Mouse (Mus musculus): ENCODE data around the gene Map3k5. TPM values are rescaled to one million over a fixed set of nuclear protein-coding genes. Genes with fewer than 3 reads are reported as not detected.

Gene Map3k5
- polyA plus RNA-seq, 1 experiment from 2014 or later, result 1.8 TPM

DNA sequence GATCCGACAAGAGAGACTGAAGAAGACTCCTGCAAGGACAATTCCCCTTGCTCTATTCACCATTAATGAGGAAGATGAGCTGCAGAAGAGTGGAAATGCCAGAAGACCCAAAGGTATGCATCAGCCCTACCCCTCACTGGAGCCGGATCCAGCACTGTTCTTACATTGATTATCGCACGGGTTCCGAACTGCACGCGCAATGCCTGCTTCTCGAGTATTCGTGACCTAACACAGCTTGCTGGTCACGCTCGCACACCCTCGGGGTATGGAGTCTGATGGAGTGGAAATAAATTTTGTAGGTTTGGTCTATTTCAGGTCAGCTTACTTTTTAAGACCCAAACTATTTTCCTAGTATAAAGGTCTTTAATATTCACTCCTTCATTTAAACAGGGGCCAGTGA, 236.9 kb downstream of the Map3k5 start:
- WGBS, result 85% methylated on average over 12 of the region's 12 CpGs
- Histone ChIP-seq H3K9ac (ENCODE audit: low read depth, low read length) (no peak overlapping the region), H3K9me3 (ENCODE audit: control insufficient read depth, low read length) (no peaks in the 10 kb centered on the region), H3K4me3 (ENCODE audit: low read depth, low read length) (no peak overlapping the region), H3K4me2 (no peak overlapping the region), H3K27me3 (replicated peaks; ENCODE audit: control insufficient read depth, insufficient read depth, low read length) (no peaks in the 10 kb centered on the region), H3K36me3 (ENCODE audit: control insufficient read depth, insufficient read depth, low read length) (no peaks in the 10 kb centered on the region), H3K27ac (ENCODE audit: low read depth, low read length) (no peak overlapping the region), H3K4me1 (replicated peaks; ENCODE audit: control insufficient read depth, insufficient read depth, low read length) (peaks cover 9% of the 10 kb centered on the region)
- DNase-seq (ENCODE audit: low spot score) (no peak), ATAC-seq (replicated peaks; ENCODE audit: low FRiP score) (no peak)

DNA sequence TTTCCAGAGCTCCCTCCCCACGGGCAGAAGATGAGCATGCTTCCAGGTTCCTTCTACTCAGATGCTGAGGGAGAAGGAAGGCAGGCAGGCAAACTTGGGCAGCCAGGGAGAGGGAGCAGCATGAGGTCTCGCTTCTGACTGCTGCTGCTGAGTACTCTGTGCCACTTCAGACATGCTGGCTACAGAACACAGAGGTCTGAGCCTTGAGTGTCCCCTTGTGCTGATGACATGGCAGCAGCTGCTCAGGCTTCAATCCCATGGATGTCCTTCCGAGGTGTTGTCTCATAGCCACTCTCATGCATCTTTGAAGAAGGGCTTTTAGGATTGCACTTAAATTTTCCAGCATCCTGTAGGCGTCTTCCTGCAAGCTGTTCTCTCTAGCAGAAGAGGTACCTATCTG, 237.5 kb downstream of the Map3k5 start:
- Histone ChIP-seq H3K9me3 (ENCODE audit: control insufficient read depth, low read length) (no peaks in the 10 kb centered on the region), H3K36me3 (ENCODE audit: control insufficient read depth, insufficient read depth, low read length) (no peaks in the 10 kb centered on the region), H3K4me3 (ENCODE audit: low read depth, low read length) (no peak overlapping the region), H3K27me3 (replicated peaks; ENCODE audit: control insufficient read depth, insufficient read depth, low read length) (no peaks in the 10 kb centered on the region), H3K9ac (ENCODE audit: low read depth, low read length) (no peak overlapping the region), H3K27ac (ENCODE audit: low read depth, low read length) (no peak overlapping the region), H3K4me2 (no peak overlapping the region), H3K4me1 (replicated peaks; ENCODE audit: control insufficient read depth, insufficient read depth, low read length) (peaks cover 9% of the 10 kb centered on the region)
- 76% methylated on average over 4 of the region's 4 CpGs for WGBS
- ATAC-seq (replicated peaks; ENCODE audit: low FRiP score), result no peak
- DNase-seq (ENCODE audit: low spot score), result no peak

DNA sequence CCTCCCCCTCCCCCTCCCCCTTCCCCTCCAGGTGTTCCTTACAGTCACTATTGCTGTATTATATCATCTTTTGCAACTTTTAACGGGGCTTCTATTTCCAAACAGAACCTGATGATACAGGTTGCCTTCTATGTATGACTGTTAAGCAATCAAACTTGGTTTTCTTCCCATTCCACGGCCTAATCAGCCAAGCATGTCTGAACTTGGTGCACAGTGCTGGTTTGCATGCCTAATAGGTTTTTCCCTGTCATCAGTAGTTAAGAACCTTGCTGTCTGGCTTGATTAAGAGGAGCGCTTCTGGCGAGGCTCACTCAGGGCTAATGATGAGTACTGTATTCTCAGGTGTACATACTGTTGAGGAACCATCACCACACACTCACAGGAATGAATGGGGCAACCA, 239.5 kb downstream of the Map3k5 start:
- Histone ChIP-seq H3K27ac (ENCODE audit: low read depth, low read length) (no peak overlapping the region), H3K27me3 (replicated peaks; ENCODE audit: control insufficient read depth, insufficient read depth, low read length) (no peaks in the 10 kb centered on the region), H3K4me1 (replicated peaks; ENCODE audit: control insufficient read depth, insufficient read depth, low read length) (peaks cover 9% of the 10 kb centered on the region), H3K4me3 (ENCODE audit: low read depth, low read length) (no peak overlapping the region), H3K4me2 (no peak overlapping the region), H3K9ac (ENCODE audit: low read depth, low read length) (no peak overlapping the region), H3K36me3 (ENCODE audit: control insufficient read depth, insufficient read depth, low read length) (no peaks in the 10 kb centered on the region), H3K9me3 (ENCODE audit: control insufficient read depth, low read length) (no peaks in the 10 kb centered on the region)
- no peak for ATAC-seq (replicated peaks; ENCODE audit: low FRiP score)
- 87% methylated on average over 4 of the region's 4 CpGs for WGBS
- DNase-seq (ENCODE audit: low spot score), result no peak

DNA sequence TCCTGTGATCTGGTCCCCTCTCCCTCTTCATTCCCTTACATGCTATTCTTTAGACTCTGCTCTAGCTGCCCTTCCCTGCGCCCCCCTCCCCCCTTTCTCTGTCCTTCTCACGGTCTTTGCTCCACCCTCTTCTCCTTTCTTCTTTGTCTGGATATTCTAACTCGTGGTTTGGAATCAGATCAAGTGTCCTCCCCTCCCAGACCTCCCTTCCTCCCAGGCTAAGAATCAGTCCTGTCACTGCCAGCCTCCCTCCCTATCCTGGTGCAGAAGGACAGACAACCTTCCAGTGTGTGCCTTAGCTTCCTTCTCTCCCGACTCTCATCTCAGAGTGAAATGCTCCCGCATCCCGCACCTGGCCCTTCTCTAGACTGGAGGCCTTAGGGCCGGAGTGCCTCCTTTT, 241.8 kb downstream of the Map3k5 start:
- no peak overlapping the region for H3K27ac ChIP-seq (ENCODE audit: low read depth, low read length)
- H3K4me2 ChIP-seq, result no peak overlapping the region
- WGBS, result 66% methylated on average over 7 of the region's 7 CpGs
- no peak for ATAC-seq (replicated peaks; ENCODE audit: low FRiP score)
- H3K4me1 ChIP-seq (replicated peaks; ENCODE audit: control insufficient read depth, insufficient read depth, low read length), result peaks cover under 1% of the 10 kb centered on the region; the same call in 1 of the 2 replicates
- H3K36me3 ChIP-seq (ENCODE audit: control insufficient read depth, insufficient read depth, low read length), result no peaks in the 10 kb centered on the region
- H3K9me3 ChIP-seq (ENCODE audit: control insufficient read depth, low read length), result no peaks in the 10 kb centered on the region
- no peak overlapping the region for H3K9ac ChIP-seq (ENCODE audit: low read depth, low read length)
- no peaks in the 10 kb centered on the region for H3K27me3 ChIP-seq (replicated peaks; ENCODE audit: control insufficient read depth, insufficient read depth, low read length)
- no peak overlapping the region for H3K4me3 ChIP-seq (ENCODE audit: low read depth, low read length)
- DNase-seq (ENCODE audit: low spot score), result no peak

DNA sequence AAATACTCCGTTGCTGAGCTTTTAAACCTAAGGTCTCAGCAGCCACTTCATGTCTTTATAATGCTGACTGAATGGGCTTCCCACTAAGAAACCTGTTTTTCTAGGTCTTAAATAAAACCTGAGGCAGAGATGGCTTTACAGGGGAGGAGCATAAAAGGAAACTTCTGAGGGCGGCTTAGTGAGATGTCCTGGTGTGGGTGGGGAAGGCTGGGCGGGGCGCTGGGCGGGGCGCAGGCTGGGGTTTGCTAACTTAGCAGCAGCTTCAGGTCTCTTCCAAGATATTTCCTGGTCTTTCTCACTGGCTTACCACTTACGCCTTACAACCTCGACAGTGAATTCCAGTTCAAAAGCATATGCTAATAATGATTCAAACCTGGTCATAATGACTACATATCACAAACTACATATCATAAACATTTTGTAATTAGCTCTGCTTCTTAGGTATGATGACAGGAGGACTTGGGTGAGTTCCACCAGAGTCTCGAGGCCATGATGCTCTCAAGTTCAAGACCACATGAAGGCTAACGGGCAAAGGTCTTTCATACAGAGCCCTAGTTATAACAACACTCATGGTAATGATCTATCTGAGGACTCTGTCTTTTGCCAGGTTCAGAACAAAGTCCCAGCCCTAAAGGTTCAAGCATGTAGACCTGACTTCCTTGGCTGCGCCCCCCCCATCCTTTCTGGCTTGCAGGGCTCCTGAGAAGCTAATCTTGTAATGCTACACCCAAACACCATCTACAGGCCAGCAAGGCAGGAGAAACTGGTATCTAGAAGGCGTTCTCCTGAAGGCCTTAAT, 244.7 kb downstream of the Map3k5 start:
- Histone ChIP-seq H3K4me3 (ENCODE audit: low read depth, low read length) (no peak overlapping the region), H3K27ac (ENCODE audit: low read depth, low read length) (no peak overlapping the region), H3K27me3 (replicated peaks; ENCODE audit: control insufficient read depth, insufficient read depth, low read length) (no peaks in the 10 kb centered on the region), H3K9me3 (ENCODE audit: control insufficient read depth, low read length) (no peaks in the 10 kb centered on the region), H3K9ac (ENCODE audit: low read depth, low read length) (no peak overlapping the region), H3K4me2 (no peak overlapping the region), H3K4me1 (replicated peaks; ENCODE audit: control insufficient read depth, insufficient read depth, low read length) (0 out of 2 replicates have a peak, but pooled peaks cover 3% of the 10 kb centered on the region), H3K36me3 (ENCODE audit: control insufficient read depth, insufficient read depth, low read length) (no peaks in the 10 kb centered on the region)
- peak; percentile 79 for ATAC-seq (replicated peaks; ENCODE audit: low FRiP score)
- WGBS, result 33% methylated on average over 12 of the region's 12 CpGs
- DNase-seq (ENCODE audit: low spot score), result no peak

DNA sequence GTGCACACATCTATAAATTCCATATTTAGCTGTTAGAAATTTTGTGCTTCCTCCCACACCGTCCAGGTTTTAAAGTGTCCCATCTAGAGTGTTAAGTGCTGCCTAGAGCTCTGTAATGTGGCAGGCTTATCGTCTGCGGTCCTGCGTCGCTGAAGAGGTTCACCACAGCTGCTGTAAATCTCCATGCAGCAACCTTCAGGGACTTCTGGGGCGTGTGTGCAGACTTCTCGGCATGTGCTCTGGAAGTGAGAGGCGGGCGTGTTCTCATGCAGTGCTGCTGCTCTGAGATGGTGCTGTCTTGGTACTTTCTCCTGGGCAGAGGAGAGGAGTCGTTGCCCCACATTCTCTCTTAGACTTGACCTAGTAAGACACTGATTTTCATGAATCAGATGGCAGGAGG, 246.9 kb downstream of the Map3k5 start:
- H3K27ac ChIP-seq (ENCODE audit: low read depth, low read length), result no peak overlapping the region

DNA sequence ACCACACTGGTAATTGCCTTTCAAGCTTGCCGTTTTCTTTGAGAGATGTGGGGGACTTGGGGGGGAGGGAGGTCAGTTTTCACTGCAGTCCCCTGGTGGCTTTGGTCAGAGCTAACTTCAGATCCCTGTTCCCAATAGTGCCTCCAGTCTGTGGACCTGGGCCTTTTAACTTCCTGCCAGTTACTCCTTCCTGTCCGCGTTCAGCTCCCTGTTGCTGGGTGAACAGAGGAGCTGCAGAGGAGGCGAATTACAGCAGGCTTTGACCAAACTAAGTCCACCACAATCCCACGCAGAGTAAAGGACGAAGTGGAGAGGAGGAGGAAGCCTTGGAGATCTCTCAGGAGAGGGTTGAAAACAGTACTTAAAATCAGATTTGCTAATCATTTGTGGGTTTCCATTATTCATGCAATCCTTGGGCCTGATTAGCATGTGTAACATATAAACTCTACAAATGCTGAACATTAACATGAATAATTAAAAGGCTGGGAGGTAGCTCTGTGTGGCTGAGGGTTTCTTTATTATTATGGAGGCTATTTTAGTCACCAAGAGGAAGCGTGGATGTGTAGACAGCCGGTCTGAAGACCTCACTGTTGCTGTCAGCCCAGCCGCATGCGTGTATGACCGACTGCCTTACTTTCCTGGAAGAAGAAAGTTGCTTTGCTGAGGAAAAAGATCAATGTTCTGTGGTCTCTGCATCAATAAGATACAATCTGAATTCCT, 247.6 kb downstream of the Map3k5 start:
- Histone ChIP-seq H3K9ac (ENCODE audit: low read depth, low read length) (no peak overlapping the region), H3K4me3 (ENCODE audit: low read depth, low read length) (no peak overlapping the region), H3K4me2 (no peak overlapping the region), H3K27ac (ENCODE audit: low read depth, low read length) (no peak overlapping the region), H3K4me1 (replicated peaks; ENCODE audit: control insufficient read depth, insufficient read depth, low read length) (peaks cover 7% of the 10 kb centered on the region; the same call in 1 of the 2 replicates), H3K36me3 (ENCODE audit: control insufficient read depth, insufficient read depth, low read length) (no peaks in the 10 kb centered on the region), H3K27me3 (replicated peaks; ENCODE audit: control insufficient read depth, insufficient read depth, low read length) (no peaks in the 10 kb centered on the region), H3K9me3 (ENCODE audit: control insufficient read depth, low read length) (no peaks in the 10 kb centered on the region)
- no peak for DNase-seq (ENCODE audit: low spot score)
- WGBS, result 34% methylated on average over 11 of the region's 11 CpGs
- no peak for ATAC-seq (replicated peaks; ENCODE audit: low FRiP score)

More for the DNA sequence above, 246.9 kb downstream of the Map3k5 start:
- Histone ChIP-seq H3K9me3 (ENCODE audit: control insufficient read depth, low read length) (no peaks in the 10 kb centered on the region), H3K4me2 (no peak overlapping the region), H3K4me1 (replicated peaks; ENCODE audit: control insufficient read depth, insufficient read depth, low read length) (0 out of 2 replicates have a peak, but pooled peaks cover 3% of the 10 kb centered on the region), H3K27me3 (replicated peaks; ENCODE audit: control insufficient read depth, insufficient read depth, low read length) (no peaks in the 10 kb centered on the region), H3K9ac (ENCODE audit: low read depth, low read length) (no peak overlapping the region), H3K36me3 (ENCODE audit: control insufficient read depth, insufficient read depth, low read length) (no peaks in the 10 kb centered on the region), H3K4me3 (ENCODE audit: low read depth, low read length) (no peak overlapping the region)
- 33% methylated on average over 10 of the region's 10 CpGs for WGBS
- DNase-seq (ENCODE audit: low spot score) (no peak), ATAC-seq (replicated peaks; ENCODE audit: low FRiP score) (0 out of 2 replicates have a peak, but pooled peaks have one; percentile 29)

DNA sequence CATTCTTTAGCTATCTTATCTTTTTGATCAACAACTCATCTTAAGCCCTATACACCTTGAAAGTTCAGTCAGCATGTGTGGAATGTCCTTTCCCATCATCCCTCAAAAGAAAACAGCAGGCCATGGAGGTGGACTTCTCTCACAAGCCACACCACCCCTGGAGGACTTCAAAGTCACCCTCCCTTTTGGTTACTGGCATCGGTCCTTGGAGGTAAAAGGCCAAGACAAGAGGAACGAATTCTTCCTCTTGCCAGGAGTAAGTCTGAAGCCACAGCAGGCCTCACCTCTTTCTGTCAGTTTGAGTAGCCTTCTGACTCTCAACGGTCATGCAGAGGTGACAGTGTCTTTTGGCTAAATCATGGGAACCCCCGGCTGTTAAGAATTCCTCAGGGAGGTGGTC, 250.1 kb downstream of the Map3k5 start:
- no peak overlapping the region for H3K27ac ChIP-seq (ENCODE audit: low read depth, low read length)

More for the DNA sequence above, 250.1 kb downstream of the Map3k5 start:
- no peak overlapping the region for H3K9ac ChIP-seq (ENCODE audit: low read depth, low read length)
- H3K9me3 ChIP-seq (ENCODE audit: control insufficient read depth, low read length), result no peaks in the 10 kb centered on the region
- H3K27me3 ChIP-seq (replicated peaks; ENCODE audit: control insufficient read depth, insufficient read depth, low read length), result no peaks in the 10 kb centered on the region
- no peak for DNase-seq (ENCODE audit: low spot score)
- no peak overlapping the region for H3K4me3 ChIP-seq (ENCODE audit: low read depth, low read length)
- WGBS, result 69% methylated on average over 4 of the region's 4 CpGs
- H3K4me2 ChIP-seq, result no peak overlapping the region
- peaks cover 9% of the 10 kb centered on the region; the same call in 1 of the 2 replicates for H3K4me1 ChIP-seq (replicated peaks; ENCODE audit: control insufficient read depth, insufficient read depth, low read length)
- ATAC-seq (replicated peaks; ENCODE audit: low FRiP score), result no peak
- no peaks in the 10 kb centered on the region for H3K36me3 ChIP-seq (ENCODE audit: control insufficient read depth, insufficient read depth, low read length)

Measured in liver, embryonic 11.5 days (tissue).